Mouse (Mus musculus) kidney, embryonic 16.5 days (tissue): ENCODE results near the gene Ect2. TPM values are rescaled to one million over a fixed set of nuclear protein-coding genes. Genes with fewer than 3 reads are reported as not detected.

ENCODE experiments used
- ATAC-seq: fragments of 200-750 bp; cut with Nextera tagmentation; 2 replicates; pipeline ENCODE4 v1.8.0; 2017; ENCODE audit warnings: moderate TSS enrichment; ENCODE audit not compliant: low FRiP score, low TSS enrichment
- H3K27ac ChIP-seq: fragments of 300-500 bp; sonication (generic); 2 replicates; pipeline ENCODE4 v1.5.1; 2014; ENCODE audit warnings: low read length
- H3K27me3 ChIP-seq: fragments of 300-500 bp; sonication (generic); 2 replicates; pipeline ENCODE4 v1.6.1; 2014; ENCODE audit warnings: low read length, control low read depth, mixed read lengths; ENCODE audit not compliant: insufficient read depth
- H3K36me3 ChIP-seq: fragments of 300-500 bp; sonication (generic); 2 replicates; pipeline ENCODE4 v1.6.1; 2014; ENCODE audit warnings: low read length, control low read depth, mixed read lengths; ENCODE audit not compliant: insufficient read depth
- H3K4me1 ChIP-seq: fragments of 300-500 bp; sonication (generic); 2 replicates; pipeline ENCODE4 v1.6.1; 2014; ENCODE audit warnings: low read length, control low read depth, mixed read lengths; ENCODE audit not compliant: insufficient read depth
- H3K4me2 ChIP-seq: fragments of 300-500 bp; sonication (generic); replicated peaks from 2 replicates; pipeline ENCODE4 v1.6.1; 2014; ENCODE audit warnings: low read depth, low read length
- H3K4me3 ChIP-seq: fragments of 300-500 bp; sonication (generic); 2 replicates; pipeline ENCODE4 v1.5.1; 2014; ENCODE audit warnings: mild to moderate bottlenecking, low read length
- H3K9ac ChIP-seq: fragments of 300-500 bp; sonication (generic); replicated peaks from 2 replicates; pipeline ENCODE4 v1.6.1; 2014; ENCODE audit warnings: low read length
- H3K9me3 ChIP-seq: fragments of 300-500 bp; sonication (generic); 2 replicates; pipeline ENCODE4 v1.6.1; 2016; ENCODE audit warnings: low read length, control low read depth
- WGBS: fragments of 180-500 bp; shearing (Covaris S2); extraction: QIAGEN DNeasy Blood & Tissue Kit; methylation state at CpG from one replicate; pipeline ENCODE4 v1.1.7; 2014; 5-methylcytosine and 5-hydroxymethylcytosine counted together
- polyA plus RNA-seq: library from polyadenylated mRNA; unstranded; fragments of >200 nt; fragmentation: Nextera tagmentation; extraction: Ambion mirVana; gene quantifications from 2 replicates; pipeline ENCODE4 v1.2.1, GENCODE M21; 2015

Gene Ect2
- polyA plus RNA-seq, 1 experiment from 2014 or later, result 58.9 TPM

DNA sequence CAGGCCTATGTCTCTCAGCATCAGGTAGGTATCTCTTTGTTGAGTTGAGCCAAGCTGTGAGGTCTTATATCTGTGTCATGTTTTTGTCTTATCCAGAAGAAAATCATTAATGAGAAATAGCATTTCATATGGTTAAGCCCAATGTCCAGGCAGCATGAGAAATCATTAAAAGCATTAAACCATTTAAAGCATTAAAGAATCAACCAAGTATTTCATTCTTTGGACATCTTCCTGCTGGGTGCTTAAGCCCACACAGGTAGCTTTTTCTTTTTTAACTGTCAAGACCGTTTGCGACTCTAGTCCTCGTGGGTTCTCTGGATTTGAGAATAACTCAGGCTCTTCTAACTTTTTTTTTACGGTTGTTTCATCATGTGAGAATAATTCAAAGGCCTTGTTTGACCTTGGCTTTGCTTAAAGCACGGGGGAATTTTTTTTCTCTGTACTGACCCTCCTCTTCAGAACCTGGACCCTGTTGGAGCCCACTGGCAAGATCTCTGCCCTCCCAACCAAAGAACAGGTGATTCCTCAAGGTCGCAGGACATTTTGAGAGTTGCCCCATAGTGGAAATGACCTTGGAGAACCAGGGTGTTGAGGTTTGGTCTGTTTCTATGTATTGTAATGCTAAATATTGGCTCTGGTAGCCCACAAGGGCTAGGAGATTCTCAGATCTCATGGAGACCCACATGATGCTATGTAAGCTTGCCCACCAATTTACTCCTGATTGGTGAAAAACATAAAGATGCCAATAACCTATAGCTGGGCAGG lies 8.1 kb upstream of the Ect2 start:
- Histone ChIP-seq H3K4me3 (no peak overlapping the region), H3K27me3 (no peaks in the 10 kb centered on the region), H3K9me3 (no peaks in the 10 kb centered on the region), H3K4me2 (no peak overlapping the region), H3K36me3 (no peaks in the 10 kb centered on the region), H3K9ac (no peak overlapping the region), H3K27ac (peak overlapping the region; percentile 54; the same call in 1 of the 2 replicates), H3K4me1 (no peaks in the 10 kb centered on the region)
- WGBS, result 72% methylated on average over 6 of the region's 6 CpGs
- peak; percentile 61; the same call in 1 of the 2 replicates for ATAC-seq

DNA sequence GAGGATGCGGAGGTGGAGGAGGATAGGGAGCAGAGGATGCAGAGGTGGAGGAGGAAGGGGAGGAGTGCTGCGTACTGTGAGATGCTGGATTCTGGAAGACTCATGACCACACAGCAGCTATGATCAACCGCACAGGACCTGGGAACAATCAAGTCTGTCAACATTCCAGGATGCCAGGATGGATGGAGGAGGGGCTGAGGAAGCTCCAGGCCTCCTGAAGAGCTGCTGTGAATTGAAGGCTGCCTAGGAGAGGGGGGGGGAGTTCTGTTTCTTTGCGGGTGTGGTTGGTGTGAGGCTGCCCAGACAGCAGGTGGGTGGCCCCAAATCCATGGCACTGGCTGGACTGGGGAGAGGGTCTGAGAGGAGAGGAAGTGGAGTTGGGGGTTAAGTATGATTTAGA lies 5.2 kb upstream of the Ect2 start:
- H3K9me3 ChIP-seq, result no peaks in the 10 kb centered on the region
- 50% methylated on average over 4 of the region's 4 CpGs for WGBS
- H3K27ac ChIP-seq, result no peak overlapping the region
- peaks cover 16% of the 10 kb centered on the region for H3K4me1 ChIP-seq
- no peak overlapping the region for H3K9ac ChIP-seq
- H3K36me3 ChIP-seq, result no peaks in the 10 kb centered on the region
- no peak overlapping the region for H3K4me3 ChIP-seq
- no peaks in the 10 kb centered on the region for H3K27me3 ChIP-seq
- no peak for ATAC-seq
- no peak overlapping the region for H3K4me2 ChIP-seq

DNA sequence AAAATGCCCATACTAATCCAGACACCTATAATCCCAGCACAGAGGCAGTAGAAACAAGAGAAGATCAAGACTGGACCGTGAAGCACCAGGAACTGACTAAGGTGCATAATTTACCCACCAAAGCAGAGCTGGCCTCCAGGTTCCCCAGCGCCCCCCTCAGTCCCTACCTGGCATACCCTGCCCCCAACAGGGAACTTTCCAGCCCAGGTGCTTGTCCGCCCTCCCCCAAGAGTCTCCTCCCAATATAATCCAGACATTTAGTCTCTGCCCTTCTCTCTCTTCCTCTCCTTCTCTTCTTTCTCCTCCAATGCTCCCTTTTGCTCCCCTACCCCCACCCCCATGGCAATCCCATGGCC lies 2.9 kb upstream of the Ect2 start:
- H3K36me3 ChIP-seq, result no peaks in the 10 kb centered on the region
- no peak overlapping the region for H3K4me3 ChIP-seq
- ATAC-seq, result no peak
- no peak overlapping the region for H3K27ac ChIP-seq
- H3K9me3 ChIP-seq, result no peaks in the 10 kb centered on the region
- H3K4me2 ChIP-seq, result no peak overlapping the region
- H3K27me3 ChIP-seq, result no peaks in the 10 kb centered on the region
- no peak overlapping the region for H3K9ac ChIP-seq
- 75% methylated on average over 2 of the region's 3 CpGs for WGBS
- H3K4me1 ChIP-seq, result peaks cover 25% of the 10 kb centered on the region

DNA sequence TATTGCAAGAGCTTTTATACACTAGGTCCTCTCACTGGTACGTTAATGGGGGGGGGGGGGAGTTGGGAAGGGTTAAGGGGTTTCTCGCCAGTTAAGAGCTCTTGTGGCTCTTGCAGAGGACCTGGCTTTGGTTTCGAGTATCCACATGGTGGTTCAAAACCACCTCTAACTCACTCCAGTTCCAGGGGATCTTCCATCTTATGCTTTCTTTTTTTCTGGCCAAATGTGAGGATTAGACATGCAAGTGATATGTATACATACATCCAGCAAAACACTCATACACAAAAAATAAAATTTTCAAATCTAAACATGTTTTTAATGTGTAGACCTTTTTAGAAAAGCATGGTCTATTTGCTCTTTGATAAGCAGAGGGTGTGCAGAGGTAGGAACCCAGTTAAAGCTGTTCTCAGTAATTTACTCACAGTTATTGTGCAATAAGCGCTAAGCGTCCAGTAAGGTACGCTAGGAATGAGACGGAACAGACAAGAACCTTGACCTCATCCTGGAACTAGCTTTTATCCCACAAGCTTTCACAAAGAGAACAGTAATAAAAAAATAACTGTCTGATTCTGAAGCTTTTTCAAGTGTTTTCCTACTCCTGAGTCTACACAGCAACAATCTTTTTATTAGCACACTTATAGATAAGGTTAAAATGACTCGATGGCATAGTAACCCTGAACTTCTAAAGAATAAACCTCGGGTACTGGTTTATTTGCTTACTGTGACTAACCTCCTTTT lies 2.3 kb upstream of the Ect2 start:
- peak overlapping the region; percentile 78; the same call in 1 of the 2 replicates for H3K27ac ChIP-seq
- no peaks in the 10 kb centered on the region for H3K27me3 ChIP-seq
- no peaks in the 10 kb centered on the region for H3K9me3 ChIP-seq
- no peak overlapping the region for H3K4me3 ChIP-seq
- H3K9ac ChIP-seq, result no peak overlapping the region
- H3K36me3 ChIP-seq, result no peaks in the 10 kb centered on the region
- H3K4me1 ChIP-seq, result peaks cover 25% of the 10 kb centered on the region
- 71% methylated on average over 9 of the region's 9 CpGs for WGBS
- H3K4me2 ChIP-seq, result no peak overlapping the region
- ATAC-seq, result no peak

DNA sequence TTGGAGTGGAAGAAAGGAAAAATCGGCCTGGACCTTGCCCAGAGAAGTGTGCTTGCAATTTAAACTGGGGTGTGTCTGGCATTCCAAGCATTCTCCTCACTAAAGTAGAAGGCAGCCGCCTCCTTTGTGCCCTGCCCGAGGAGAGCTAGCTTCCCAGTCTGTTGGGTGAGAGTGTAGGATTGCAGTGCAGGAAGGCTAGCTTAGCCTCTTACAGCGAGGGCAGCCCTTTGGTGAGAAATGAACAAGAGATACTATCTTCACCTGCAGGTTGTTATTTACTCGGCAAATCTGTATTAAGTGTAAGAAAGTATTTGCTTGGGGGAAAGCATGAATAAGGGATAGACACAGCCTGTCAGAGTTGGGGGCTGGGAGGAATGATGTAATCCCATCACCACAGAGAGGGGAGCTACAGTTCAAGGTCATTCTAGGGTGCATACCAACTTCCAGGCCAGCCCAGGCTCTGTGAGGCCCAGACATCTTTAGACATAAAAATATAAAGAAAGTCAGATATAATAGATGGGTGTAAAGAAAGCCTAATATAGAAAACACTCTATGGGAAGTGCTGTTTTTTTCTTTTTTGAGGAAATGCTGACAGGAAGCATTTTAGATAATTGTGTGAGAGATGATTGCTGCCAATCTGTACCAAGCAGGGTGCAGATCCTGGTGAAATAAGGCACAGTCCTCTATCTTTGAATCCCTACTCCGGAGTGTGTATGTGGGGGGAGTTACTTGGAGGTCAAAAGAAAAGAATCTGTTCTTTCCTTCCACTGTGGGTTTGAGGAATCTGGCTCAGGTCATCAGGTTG lies 1.6 kb upstream of the Ect2 start:
- Histone ChIP-seq H3K4me3 (no peak overlapping the region), H3K27ac (peak overlapping the region; percentile 78), H3K9me3 (no peaks in the 10 kb centered on the region), H3K9ac (no peak overlapping the region), H3K36me3 (no peaks in the 10 kb centered on the region), H3K27me3 (no peaks in the 10 kb centered on the region), H3K4me1 (peaks cover 25% of the 10 kb centered on the region), H3K4me2 (no peak overlapping the region)
- 26% methylated on average over 6 of the region's 6 CpGs for WGBS
- peak; percentile 21; the same call in 1 of the 2 replicates for ATAC-seq

DNA sequence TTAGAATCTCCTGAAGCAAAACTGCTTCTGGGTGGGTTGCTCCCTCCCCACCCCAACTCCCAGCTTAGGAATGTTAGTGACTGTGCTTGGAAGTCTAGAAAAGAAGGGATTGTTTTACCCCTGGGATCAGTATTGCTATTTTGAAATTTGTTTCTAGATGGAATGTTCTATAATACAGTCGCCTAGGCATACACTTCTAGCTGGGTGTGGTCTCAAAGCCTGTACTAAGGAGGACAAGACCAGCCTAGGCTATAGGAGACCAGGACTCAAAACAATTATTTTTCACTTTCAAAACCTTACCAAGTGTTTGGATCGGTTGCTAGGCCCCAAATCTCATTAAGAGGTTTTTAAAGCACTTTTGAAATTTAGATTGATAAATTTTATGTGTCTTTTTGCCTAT lies 602 bp upstream of the Ect2 start:
- WGBS, result 58% methylated on average over 2 of the region's 2 CpGs
- Histone ChIP-seq H3K4me3 (peak overlapping the region; percentile 95), H3K4me1 (peaks cover 25% of the 10 kb centered on the region), H3K4me2 (peak overlapping the region; percentile 52), H3K9ac (peak overlapping the region; percentile 59), H3K27me3 (no peaks in the 10 kb centered on the region), H3K27ac (peak overlapping the region; percentile 78), H3K9me3 (no peaks in the 10 kb centered on the region), H3K36me3 (peaks cover 6% of the 10 kb centered on the region)
- peak; percentile 7; the same call in 1 of the 2 replicates for ATAC-seq

DNA sequence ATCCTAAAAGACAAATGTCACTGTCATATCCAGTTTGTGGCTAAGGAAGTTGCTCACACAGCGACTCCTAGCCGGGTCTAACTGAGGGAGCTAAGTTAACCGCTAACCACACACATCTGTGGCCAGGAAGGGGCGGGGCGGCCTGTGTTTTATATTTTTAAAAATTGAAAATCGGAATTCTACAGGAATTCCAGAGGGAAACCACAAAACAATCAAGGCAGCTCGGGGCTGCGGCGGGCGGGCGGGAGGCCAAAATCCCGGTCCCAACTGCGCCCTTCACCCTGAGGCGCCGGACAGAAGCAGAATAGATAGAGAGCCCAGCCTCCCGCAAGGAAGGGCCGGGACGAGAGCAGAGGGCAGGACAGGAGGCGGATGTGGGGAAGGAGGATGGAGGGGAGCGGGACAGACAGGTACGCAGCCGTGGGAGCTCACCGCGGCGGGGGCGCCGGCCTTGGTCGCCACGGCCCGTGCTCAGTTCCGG lies 447 bp downstream of the Ect2 start:
- Histone ChIP-seq H3K4me3 (peak overlapping the region; percentile 95), H3K36me3 (peaks cover 10% of the 10 kb centered on the region), H3K4me2 (peak overlapping the region; percentile 56), H3K4me1 (peaks cover 25% of the 10 kb centered on the region), H3K27ac (peak overlapping the region; percentile 84), H3K9me3 (no peaks in the 10 kb centered on the region), H3K9ac (peak overlapping the region; percentile 92), H3K27me3 (no peaks in the 10 kb centered on the region)
- under 1% methylated on average over 31 of the region's 31 CpGs for WGBS
- peak; percentile 66 for ATAC-seq

DNA sequence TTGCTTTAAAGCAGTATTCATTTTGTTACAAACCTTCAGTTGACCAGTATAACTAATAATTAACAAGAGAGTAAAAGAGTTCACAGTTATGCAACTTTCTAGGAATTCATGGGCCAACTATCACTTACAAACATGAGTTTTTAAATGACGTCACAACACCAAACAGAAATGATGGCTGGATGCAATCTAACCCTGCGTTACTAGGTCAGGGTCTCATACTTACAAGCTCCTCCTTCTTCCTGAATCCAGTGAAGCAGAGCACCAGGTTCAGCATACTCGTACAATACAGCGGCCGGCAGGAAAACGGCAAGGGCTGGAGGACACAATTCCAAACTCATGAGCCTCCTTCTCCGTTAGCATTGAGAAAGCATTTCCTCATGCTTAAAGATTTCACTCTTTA lies 7.9 kb downstream of the Ect2 start:
- no peak overlapping the region for H3K27ac ChIP-seq
- H3K4me3 ChIP-seq, result no peak overlapping the region
- H3K36me3 ChIP-seq, result peaks cover 49% of the 10 kb centered on the region
- ATAC-seq, result peak; percentile 78; the same call in 1 of the 2 replicates
- H3K27me3 ChIP-seq, result no peaks in the 10 kb centered on the region
- no peaks in the 10 kb centered on the region for H3K9me3 ChIP-seq
- no peak overlapping the region for H3K4me2 ChIP-seq
- no peaks in the 10 kb centered on the region for H3K4me1 ChIP-seq
- WGBS, result 71% methylated on average over 7 of the region's 7 CpGs
- H3K9ac ChIP-seq, result no peak overlapping the region

DNA sequence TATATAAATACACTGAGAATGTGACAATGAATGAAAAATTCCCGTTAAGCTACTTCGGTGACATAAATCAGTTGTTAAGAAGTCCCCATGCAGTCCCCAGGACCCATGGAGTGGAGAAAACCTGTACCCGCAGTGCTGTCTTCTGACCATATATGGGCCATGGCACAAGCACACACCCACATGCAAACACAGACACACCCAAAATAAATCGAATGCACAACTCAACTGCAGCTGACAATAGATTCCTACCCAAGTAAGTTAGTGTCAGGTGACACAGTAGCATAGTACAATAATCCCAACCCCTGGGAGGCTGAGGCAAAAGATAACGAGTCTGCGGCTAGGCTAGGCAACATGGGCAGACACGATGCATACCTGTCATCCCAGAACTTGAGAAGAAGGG lies 10.1 kb downstream of the Ect2 start:
- H3K4me1 ChIP-seq, result no peaks in the 10 kb centered on the region
- no peak overlapping the region for H3K9ac ChIP-seq
- no peak for ATAC-seq
- no peaks in the 10 kb centered on the region for H3K27me3 ChIP-seq
- H3K27ac ChIP-seq, result no peak overlapping the region
- H3K4me3 ChIP-seq, result no peak overlapping the region
- peaks cover 50% of the 10 kb centered on the region for H3K36me3 ChIP-seq
- H3K9me3 ChIP-seq, result no peaks in the 10 kb centered on the region
- H3K4me2 ChIP-seq, result no peak overlapping the region
- WGBS, result 88% methylated on average over 7 of the region's 7 CpGs
